ENCODE assay signal across 24 mouse cellular contexts in genomic region chr13:41661116-41661515, GRCm38 (mm10). TPM values are rescaled to one million over a fixed set of nuclear protein-coding genes. Genes with fewer than 3 reads are reported as not detected.
DNase-seq lines count a peak whose midpoint lies in the region; ATAC-seq and TF ChIP-seq lines count a peak whose summit lies in the region.
"Had no signal": no experiment of that assay in that cellular context is flagged by ENCODE, and none has a peak within 500 bp of the region (broad histone marks: within the 10 kb centered on the region; RNA-seq: fewer than 3 reads in every experiment).

No protein-coding gene starts in this region.

- TF ChIP-seq POLR2A in heart, adult 2 months (IDR thresholded peaks at IDR 0.05; ENCODE audit: insufficient read depth, low read depth, low read length) = no peak

- H3K4me3 ChIP-seq in forebrain, embryonic 11.5 days (ENCODE audit: low read depth, low read length) = no peak overlapping the region
- H3K4me3 ChIP-seq in forebrain, embryonic 16.5 days (replicated peaks; ENCODE audit: low read length) = no peak overlapping the region
- H3K4me3 ChIP-seq in heart, embryonic 10.5 days = no peak overlapping the region
- H3K4me3 ChIP-seq in heart, adult 2 months = no peak overlapping the region
- no peak overlapping the region for H3K4me3 ChIP-seq in kidney, embryonic 16.5 days (ENCODE audit: low read length)
- no peak overlapping the region for H3K4me3 ChIP-seq in kidney, embryonic 15.5 days (replicated peaks)
- H3K4me3 ChIP-seq in layer of hippocampus, adult 2 months = no peak overlapping the region
- H3K4me3 ChIP-seq: embryonic facial prominence, embryonic 10.5 days; embryonic facial prominence, embryonic 13.5 days; erythroblast, embryonic 14.5 days; forebrain, embryonic 13.5 days; hindbrain, embryonic 13.5 days had no signal

- no peaks in the 10 kb centered on the region for H3K36me3 ChIP-seq in forebrain, embryonic 11.5 days (ENCODE audit: control insufficient read depth, insufficient read depth, low read length)
- no peaks in the 10 kb centered on the region for H3K36me3 ChIP-seq in forebrain, embryonic 16.5 days (ENCODE audit: control insufficient read depth, insufficient read depth)
- no peaks in the 10 kb centered on the region for H3K36me3 ChIP-seq in heart, embryonic 10.5 days
- no peaks in the 10 kb centered on the region for H3K36me3 ChIP-seq in heart, adult 2 months (ENCODE audit: control insufficient read depth, insufficient read depth, low read length)
- H3K36me3 ChIP-seq in kidney, embryonic 16.5 days (ENCODE audit: insufficient read depth, low read length) = no peaks in the 10 kb centered on the region
- no peaks in the 10 kb centered on the region for H3K36me3 ChIP-seq in kidney, embryonic 15.5 days
- H3K36me3 ChIP-seq: embryonic facial prominence, embryonic 10.5 days; embryonic facial prominence, embryonic 13.5 days; hindbrain, embryonic 13.5 days had no signal

- H3K9me3 ChIP-seq in forebrain, embryonic 11.5 days (ENCODE audit: control insufficient read depth, low read length) = no peaks in the 10 kb centered on the region
- no peaks in the 10 kb centered on the region for H3K9me3 ChIP-seq in forebrain, embryonic 16.5 days (ENCODE audit: control insufficient read depth, low read length)
- H3K9me3 ChIP-seq in heart, embryonic 10.5 days = no peaks in the 10 kb centered on the region
- no peaks in the 10 kb centered on the region for H3K9me3 ChIP-seq in kidney, embryonic 16.5 days (ENCODE audit: low read length)
- H3K9me3 ChIP-seq in kidney, embryonic 15.5 days (replicated peaks) = no peaks in the 10 kb centered on the region
- H3K9me3 ChIP-seq: embryonic facial prominence, embryonic 10.5 days; embryonic facial prominence, embryonic 13.5 days; forebrain, embryonic 13.5 days; hindbrain, embryonic 13.5 days had no signal

- no peaks in the 10 kb centered on the region; the same call in 1 of the 2 replicates for H3K27me3 ChIP-seq in forebrain, embryonic 11.5 days (ENCODE audit: control insufficient read depth, insufficient read depth, low read length)
- H3K27me3 ChIP-seq in forebrain, embryonic 16.5 days (replicated peaks; ENCODE audit: control insufficient read depth, insufficient read depth, low read length) = no peaks in the 10 kb centered on the region
- H3K27me3 ChIP-seq in heart, embryonic 10.5 days (ENCODE audit: insufficient read depth, poor library complexity, severe bottlenecking) = no peaks in the 10 kb centered on the region
- H3K27me3 ChIP-seq in heart, adult 2 months (ENCODE audit: control insufficient read depth, insufficient read depth, low read length) = no peaks in the 10 kb centered on the region
- H3K27me3 ChIP-seq in kidney, embryonic 16.5 days (ENCODE audit: insufficient read depth, low read length) = no peaks in the 10 kb centered on the region
- no peaks in the 10 kb centered on the region for H3K27me3 ChIP-seq in kidney, embryonic 15.5 days
- H3K27me3 ChIP-seq: embryonic facial prominence, embryonic 13.5 days; forebrain, embryonic 13.5 days; hindbrain, embryonic 13.5 days had no signal

- ATAC-seq in forebrain, embryonic 11.5 days (replicated peaks; ENCODE audit: low FRiP score) = no peak
- ATAC-seq in forebrain, embryonic 16.5 days = no peak
- ATAC-seq in kidney, embryonic 16.5 days (ENCODE audit: low FRiP score, low TSS enrichment) = no peak
- no peak for ATAC-seq in kidney, embryonic 15.5 days (replicated peaks; ENCODE audit: low FRiP score)
- ATAC-seq: activated CD4-positive, CD25-positive, alpha-beta regulatory T cell, adult 4 months; forebrain, embryonic 13.5 days; forebrain, postnatal 0 days; inflammation-experienced regulatory T-cells, adult 6 months had no signal

- no peaks in the 10 kb centered on the region for H3K4me1 ChIP-seq in forebrain, embryonic 11.5 days (replicated peaks; ENCODE audit: control insufficient read depth, insufficient read depth, low read length)
- no peaks in the 10 kb centered on the region; the same call in 1 of the 2 replicates for H3K4me1 ChIP-seq in forebrain, embryonic 16.5 days (replicated peaks; ENCODE audit: control insufficient read depth, insufficient read depth, low read length)
- H3K4me1 ChIP-seq in heart, embryonic 10.5 days = peaks cover 54% of the 10 kb centered on the region
- H3K4me1 ChIP-seq in heart, adult 2 months (ENCODE audit: control insufficient read depth, insufficient read depth, low read length) = peaks cover 6% of the 10 kb centered on the region
- H3K4me1 ChIP-seq in kidney, embryonic 16.5 days (ENCODE audit: insufficient read depth, low read length) = peaks cover 32% of the 10 kb centered on the region
- H3K4me1 ChIP-seq in kidney, embryonic 15.5 days = peaks cover 36% of the 10 kb centered on the region

- no peak overlapping the region for H3K4me2 ChIP-seq in forebrain, embryonic 11.5 days (ENCODE audit: low read depth, low read length, severe bottlenecking)
- H3K4me2 ChIP-seq in forebrain, embryonic 16.5 days (ENCODE audit: low read length) = no peak overlapping the region
- no peak overlapping the region for H3K4me2 ChIP-seq in kidney, embryonic 16.5 days (replicated peaks; ENCODE audit: low read depth, low read length)
- H3K4me2 ChIP-seq in kidney, embryonic 15.5 days = no peak overlapping the region
- H3K4me2 ChIP-seq: embryonic facial prominence, embryonic 13.5 days; forebrain, embryonic 13.5 days; heart, embryonic 11.5 days; hindbrain, embryonic 13.5 days had no signal

- no peak for TF ChIP-seq CTCF in heart, adult 2 months (IDR thresholded peaks at IDR 0.05)
- TF ChIP-seq CTCF in layer of hippocampus, adult 2 months (conservative IDR thresholded peaks at IDR 0.05) = no peak

- no peaks in the 10 kb centered on the region for H3K79me2 ChIP-seq in heart, adult 2 months (replicated peaks; ENCODE audit: control insufficient read depth, insufficient read depth, low read length)

- DNase-seq in forebrain, embryonic 11.5 days (ENCODE audit: low spot score) = peak; percentile 17
- DNase-seq in heart, embryonic 10.5 days (ENCODE audit: low spot score) = no peak
- DNase-seq in heart, adult 2 months = no peak
- DNase-seq in layer of hippocampus, adult 2 months (ENCODE audit: low spot score in 2 of 2) = no peak
- no peak for DNase-seq in layer of hippocampus, postnatal 10 days (ENCODE audit: low spot score in 2 of 2)
- DNase-seq: adrenal gland, adult 8-10 months; adrenal gland, postnatal 25 days; cerebellum, adult 8-10 months; cerebellum, postnatal 36 days; embryo, embryonic 11 days; forebrain, postnatal 0 days; gastrocnemius, postnatal 36 days had no signal

- intact Hi-C loops in heart, adult 2 months (cut with DNase I) = loop anchor here (5.0 kb wide), 1 partner anchor 41 kb away; no protein-coding TSS in a partner anchor

- H3K27ac ChIP-seq in forebrain, embryonic 11.5 days (ENCODE audit: low read depth, low read length) = no peak overlapping the region
- no peak overlapping the region for H3K27ac ChIP-seq in forebrain, embryonic 16.5 days (ENCODE audit: low read length)
- H3K27ac ChIP-seq in heart, embryonic 10.5 days = peak overlapping the region; percentile 83
- no peak overlapping the region for H3K27ac ChIP-seq in heart, adult 2 months
- H3K27ac ChIP-seq in kidney, embryonic 16.5 days (ENCODE audit: low read length) = peak overlapping the region; percentile 60; the same call in 1 of the 2 replicates
- H3K27ac ChIP-seq in kidney, embryonic 15.5 days = no peak overlapping the region
- H3K27ac ChIP-seq in layer of hippocampus, adult 2 months = peak overlapping the region; percentile 57; the same call in 1 of the 2 replicates
- H3K27ac ChIP-seq: embryonic facial prominence, embryonic 10.5 days; embryonic facial prominence, embryonic 13.5 days; forebrain, embryonic 13.5 days; hindbrain, embryonic 13.5 days; hindbrain, postnatal 0 days had no signal

- TF ChIP-seq EP300 in heart, adult 2 months (IDR thresholded peaks at IDR 0.05; ENCODE audit: insufficient read depth, low read depth, low read length) = no peak

- WGBS in forebrain, embryonic 11.5 days = 86% methylated on average over 11 of the region's 11 CpGs
- 89% methylated on average over 11 of the region's 11 CpGs for WGBS in forebrain, embryonic 16.5 days
- 87% methylated on average over 11 of the region's 11 CpGs for WGBS in heart, embryonic 10.5 days
- WGBS in heart, adult 2 months = 93% methylated on average over 11 of the region's 11 CpGs
- WGBS in kidney, embryonic 16.5 days = 91% methylated on average over 11 of the region's 11 CpGs
- WGBS in kidney, embryonic 15.5 days = 86% methylated on average over 11 of the region's 11 CpGs

- H3K9ac ChIP-seq in forebrain, embryonic 11.5 days (ENCODE audit: low read length) = no peak overlapping the region
- no peak overlapping the region for H3K9ac ChIP-seq in forebrain, embryonic 16.5 days (replicated peaks; ENCODE audit: low read depth, low read length)
- H3K9ac ChIP-seq in heart, adult 2 months (ENCODE audit: low read depth, low read length) = no peak overlapping the region
- H3K9ac ChIP-seq in kidney, embryonic 16.5 days (replicated peaks; ENCODE audit: low read length) = no peak overlapping the region
- H3K9ac ChIP-seq in kidney, embryonic 15.5 days = no peak overlapping the region
- H3K9ac ChIP-seq: embryonic facial prominence, embryonic 13.5 days; forebrain, embryonic 13.5 days; forebrain, postnatal 0 days; hindbrain, embryonic 13.5 days had no signal

RNA-seq across cellular contexts. Expression of gene Tmem170b, which starts 55.4 kb away (rescaled TPM):
- 22.4 and 24.1 TPM in 2 replicates for polyA plus RNA-seq in forebrain, embryonic 11.5 days (2014; fragmentation: Nextera tagmentation; extraction: Ambion mirVana)
- polyA plus RNA-seq in forebrain, embryonic 16.5 days (2015; fragmentation: Nextera tagmentation; extraction: Ambion mirVana) = 50.8 and 53.1 TPM in 2 replicates
- 11.5 and 15.5 TPM in 2 replicates for polyA plus RNA-seq in heart, embryonic 10.5 days (2016; fragmentation: Nextera tagmentation; extraction: Ambion mirVana)
- total RNA-seq in heart, adult 2 months (2021) = 10 to 100 TPM; 22.0 to 27.1 TPM
- polyA plus RNA-seq in heart, adult 2 months (2012; rRNA removed) = 3.6 and 7.1 TPM in 2 replicates
- polyA plus RNA-seq in kidney, embryonic 16.5 days (2015; fragmentation: Nextera tagmentation; extraction: Ambion mirVana) = 9.0 and 10.2 TPM in 2 replicates
- polyA plus RNA-seq in kidney, embryonic 15.5 days (2015; fragmentation: Nextera tagmentation; extraction: Ambion mirVana) = 9.5 and 10.2 TPM in 2 replicates
- total RNA-seq in layer of hippocampus, adult 2 months (2021) = 10 to 100 TPM; 88.6 to 91.0 TPM
- 10 to 100 TPM; 88.5 to 95.5 TPM for total RNA-seq in layer of hippocampus, postnatal 10 days (2021)

Comparison
In these comparisons a context has a peak if more than half of its experiments do, and no peak if none do; other contexts are left out.
1. H3K27ac ChIP-seq: peak in heart, embryonic 10.5 days (single experiment), kidney, embryonic 16.5 days (single experiment) and layer of hippocampus, adult 2 months (single experiment); none in forebrain, embryonic 11.5 days (single experiment), forebrain, embryonic 16.5 days (single experiment), heart, adult 2 months (single experiment) and kidney, embryonic 15.5 days (single experiment).